Mouse (Mus musculus) spleen, postnatal 4 days (tissue): Measurements from ENCODE around the gene Cs.
A peak's percentile ranks its signal among the peaks of the same experiment; 100 is the strongest.
"Not testable (repeated sequence)": the region's sequence is repeated elsewhere in the genome, so short reads cannot be mapped to it uniquely, and the experiment has no call there.

Experiments used
- DNase-seq, 2 experiments: peaks; one replicate each; pipeline ENCODE4 v3.0.0; 2022; ENCODE audit warnings: low spot score in 2 of 2

Gene Cs

DNA sequence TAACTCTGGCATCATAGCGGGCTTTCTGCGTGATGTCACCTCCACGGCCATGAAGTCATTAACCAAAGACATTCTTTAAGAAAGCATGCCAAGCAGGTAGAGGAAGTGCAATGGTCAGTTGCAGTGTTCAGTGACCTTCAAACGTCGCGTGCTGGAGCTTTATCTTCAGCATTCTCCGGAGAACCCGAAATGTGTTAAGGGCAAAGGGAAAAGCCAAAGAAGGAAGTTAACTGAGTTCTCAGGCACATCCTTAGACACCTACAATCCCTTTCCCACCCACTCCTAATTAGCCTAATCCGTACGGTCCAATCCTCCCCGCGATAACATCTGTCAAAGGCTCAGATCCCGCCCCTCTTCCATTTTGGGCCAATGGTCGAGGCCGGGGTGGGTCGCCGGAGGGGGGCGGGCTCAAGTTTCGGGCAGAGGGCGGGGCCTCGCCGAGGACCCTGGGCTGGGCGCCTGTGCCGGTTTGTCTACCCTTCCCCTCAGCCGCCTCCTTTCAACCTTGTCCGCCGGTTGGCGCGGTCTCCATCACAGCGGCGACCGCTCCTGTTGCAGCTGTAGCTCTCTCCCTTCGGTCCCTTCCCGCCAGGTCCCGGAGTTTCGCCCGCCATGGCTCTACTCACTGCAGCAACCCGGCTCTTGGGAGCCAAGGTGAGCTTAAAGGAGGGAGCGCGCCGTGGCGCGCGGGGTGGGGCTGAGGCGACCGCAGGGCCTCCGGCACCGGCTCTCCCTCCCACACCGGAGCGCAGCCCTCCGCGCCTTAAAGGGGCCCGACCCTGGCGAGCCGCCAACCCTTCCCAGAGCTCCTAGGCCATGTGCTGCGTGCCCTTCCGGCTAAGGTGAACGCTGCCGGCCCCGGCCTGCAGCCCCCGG, at the start of gene Cs:
Cs (plus strand) TSS at position 429 of the 876 bp plus-strand sequence.
- peak; percentile 96 for DNase-seq

- not testable (repeated sequence) for DNase-seq
These were observed 46.9 kb upstream of the Cs start for GRCm38 (mm10) chr10:128290594-128290993.

DNA sequence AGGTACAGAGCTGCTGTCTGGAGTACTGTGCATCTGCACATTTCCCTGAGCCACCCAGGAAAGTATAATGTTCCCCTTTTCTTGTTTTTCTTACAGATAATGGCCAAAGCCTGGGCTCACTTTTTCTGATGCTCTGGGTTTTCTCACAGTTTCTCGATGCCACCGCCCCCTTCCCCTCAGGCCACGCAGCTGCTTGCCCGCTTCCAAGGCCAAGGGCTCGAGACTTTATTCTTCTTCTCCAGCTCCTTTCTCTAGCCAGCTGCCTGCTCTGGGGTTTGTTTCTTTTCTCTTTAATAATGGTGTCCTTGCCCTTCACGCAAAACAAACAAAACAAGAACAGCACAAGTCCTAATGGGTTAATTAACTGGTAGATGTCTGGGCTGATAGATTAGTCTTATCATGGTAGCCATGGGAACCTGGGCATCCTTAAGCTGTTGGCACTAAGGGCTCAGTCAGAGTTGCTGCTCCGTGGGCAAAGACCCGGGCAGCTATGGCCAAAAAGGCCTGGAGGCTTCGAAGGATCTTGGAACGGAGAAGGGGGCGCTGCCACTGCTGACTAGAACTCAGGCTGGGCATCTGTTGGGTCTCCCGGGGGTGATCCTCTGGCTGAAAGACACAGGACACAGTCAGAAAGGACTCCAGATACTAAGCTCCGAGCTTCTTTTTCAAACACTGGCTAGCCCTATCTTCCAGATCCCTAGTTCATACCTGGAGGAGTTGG, 41.0 kb upstream of the Cs start:
- no peak for DNase-seq

GRCm38 (mm10) chr10:128297221-128297620, 40.3 kb upstream of the Cs start:
- no peak for DNase-seq

GRCm38 (mm10) chr10:128297622-128298021, 39.9 kb upstream of the Cs start:
- no peak for DNase-seq

- DNase-seq = no peak
These were observed 39.3 kb upstream of the Cs start for GRCm38 (mm10) chr10:128298243-128298642.

DNA sequence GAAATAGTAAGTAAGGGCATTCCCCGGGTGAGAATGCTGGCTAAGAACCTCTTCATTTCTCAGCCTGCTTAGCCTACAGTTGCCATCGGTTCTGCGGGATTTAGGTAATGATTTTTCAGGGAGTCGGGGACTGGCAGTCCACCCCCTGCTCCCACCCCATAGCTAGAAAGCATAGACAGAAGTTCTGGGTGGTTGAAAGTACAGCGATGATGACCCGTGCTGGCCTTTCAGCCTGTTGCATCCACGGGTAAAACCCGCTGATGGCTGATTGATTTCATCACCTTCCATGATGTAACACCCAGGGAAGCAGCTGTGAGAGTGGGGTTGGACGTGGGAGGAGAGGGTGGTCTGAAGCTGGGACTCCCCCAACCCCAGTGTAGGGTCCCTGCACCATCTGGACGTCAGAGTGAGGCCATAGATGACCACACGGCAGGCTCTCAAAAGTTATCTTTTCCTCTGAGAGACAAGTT, 38.8 kb upstream of the Cs start, which contains the start of gene Il23a:
Il23a (minus strand) TSS at position 51 of the 470 bp plus-strand sequence.
- DNase-seq = no peak

DNA sequence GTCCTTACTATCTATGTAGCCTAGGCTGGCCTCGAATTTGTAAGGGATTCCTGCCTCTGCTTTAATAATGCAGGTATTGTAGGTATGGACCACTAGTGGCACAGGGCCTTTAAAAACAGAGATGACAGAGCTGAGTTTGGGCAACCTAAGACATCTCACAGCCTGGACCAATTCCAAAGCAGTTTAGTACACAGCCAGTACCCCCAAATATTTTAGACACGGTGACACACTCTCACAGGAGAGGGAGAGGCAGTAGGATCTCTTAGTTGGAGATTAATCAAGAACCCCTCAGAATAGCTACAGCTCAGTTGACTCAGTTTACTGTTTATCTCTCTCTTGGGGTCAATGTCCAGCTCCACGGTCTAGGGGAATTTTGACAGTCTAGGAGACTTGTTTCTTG, 35.2 kb upstream of the Cs start:
- no peak for DNase-seq

GRCm38 (mm10) chr10:128302785-128303125, 34.8 kb upstream of the Cs start:
- DNase-seq = no peak

GRCm38 (mm10) chr10:128303126-128304021, 34.2 kb upstream of the Cs start, which contains the start of gene Pan2:
Gene Pan2, plus strand, starts transcription at chr10:128303335.
- DNase-seq = peak; percentile 99

DNA sequence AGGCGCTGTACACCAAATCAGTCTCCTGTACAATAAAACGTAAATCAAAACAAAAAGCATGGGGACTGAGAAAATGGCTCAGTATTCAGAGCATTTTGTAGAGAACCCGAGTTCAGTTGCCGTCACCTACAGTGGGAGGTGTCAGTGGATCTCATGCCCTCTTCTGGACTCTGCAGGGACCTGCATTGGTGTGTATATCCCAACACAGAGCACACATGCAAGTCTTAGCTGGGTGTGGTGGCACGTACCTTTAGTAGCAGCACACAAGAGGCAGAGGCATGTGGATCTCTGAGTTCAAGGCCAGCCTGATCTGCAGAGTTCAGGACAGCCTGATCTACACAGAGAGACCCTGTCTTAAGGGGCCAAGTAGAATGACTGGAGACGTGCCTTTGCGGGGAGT, 27.9 kb upstream of the Cs start:
- DNase-seq = no peak

DNA sequence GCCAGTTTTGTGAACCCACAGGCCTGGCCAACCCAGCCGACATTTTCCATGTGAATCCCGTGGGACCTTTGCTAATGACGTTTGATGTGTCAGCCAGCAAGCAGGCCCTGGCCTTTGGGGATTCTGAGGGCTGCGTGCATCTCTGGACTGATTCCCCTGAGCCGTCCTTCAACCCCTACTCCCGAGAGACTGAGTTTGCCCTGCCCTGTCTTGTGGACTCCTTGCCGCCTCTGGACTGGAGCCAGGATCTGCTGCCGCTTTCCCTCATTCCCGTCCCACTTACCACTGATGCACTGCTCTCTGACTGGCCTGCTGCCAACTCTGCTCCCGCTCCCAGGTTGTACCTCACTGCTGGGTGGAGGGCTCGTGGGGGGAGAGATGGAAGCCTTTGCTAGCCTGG, 27.4 kb upstream of the Cs start:
- DNase-seq = no peak

DNA sequence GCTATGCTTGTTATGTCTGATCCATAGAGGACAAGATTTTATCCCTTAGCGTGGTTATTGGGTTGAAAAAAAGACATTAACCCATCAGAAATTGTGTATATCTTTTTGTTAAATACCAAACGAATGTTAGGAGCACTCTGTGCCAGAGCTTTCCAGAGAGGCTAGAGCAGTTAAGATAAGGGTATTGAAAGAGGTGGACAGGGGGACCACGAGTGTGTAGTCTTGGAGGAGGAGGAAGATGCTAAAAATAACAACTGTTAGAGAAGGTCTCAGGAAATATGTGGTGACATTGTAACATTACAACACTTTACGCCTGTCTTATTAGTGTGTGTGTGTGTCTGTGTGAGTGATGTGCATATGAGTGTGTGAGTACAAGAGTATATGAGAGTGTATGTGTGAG, 26.6 kb upstream of the Cs start:
- no peak for DNase-seq

GRCm38 (mm10) chr10:128315578-128315977, 22.0 kb upstream of the Cs start:
- no peak for DNase-seq

DNA sequence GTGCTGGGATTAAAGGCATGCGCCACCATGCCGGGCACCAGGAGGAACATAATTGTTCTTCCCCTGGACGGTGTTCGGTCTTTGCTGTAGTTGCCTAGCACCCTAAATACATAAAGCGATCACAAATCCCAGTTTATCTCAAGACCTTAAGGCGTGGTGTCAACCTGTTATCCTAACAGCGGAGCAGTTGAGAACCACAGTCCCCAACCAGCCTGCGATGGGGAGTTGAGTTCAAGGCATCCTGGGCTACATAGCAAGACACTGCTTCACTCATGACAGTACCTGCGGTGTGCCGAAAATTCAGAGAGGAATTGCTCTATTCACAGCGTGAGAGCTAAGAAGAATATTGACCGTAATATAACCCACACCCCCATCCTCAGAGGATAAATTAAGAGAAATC, 15.9 kb upstream of the Cs start:
- no peak for DNase-seq

DNA sequence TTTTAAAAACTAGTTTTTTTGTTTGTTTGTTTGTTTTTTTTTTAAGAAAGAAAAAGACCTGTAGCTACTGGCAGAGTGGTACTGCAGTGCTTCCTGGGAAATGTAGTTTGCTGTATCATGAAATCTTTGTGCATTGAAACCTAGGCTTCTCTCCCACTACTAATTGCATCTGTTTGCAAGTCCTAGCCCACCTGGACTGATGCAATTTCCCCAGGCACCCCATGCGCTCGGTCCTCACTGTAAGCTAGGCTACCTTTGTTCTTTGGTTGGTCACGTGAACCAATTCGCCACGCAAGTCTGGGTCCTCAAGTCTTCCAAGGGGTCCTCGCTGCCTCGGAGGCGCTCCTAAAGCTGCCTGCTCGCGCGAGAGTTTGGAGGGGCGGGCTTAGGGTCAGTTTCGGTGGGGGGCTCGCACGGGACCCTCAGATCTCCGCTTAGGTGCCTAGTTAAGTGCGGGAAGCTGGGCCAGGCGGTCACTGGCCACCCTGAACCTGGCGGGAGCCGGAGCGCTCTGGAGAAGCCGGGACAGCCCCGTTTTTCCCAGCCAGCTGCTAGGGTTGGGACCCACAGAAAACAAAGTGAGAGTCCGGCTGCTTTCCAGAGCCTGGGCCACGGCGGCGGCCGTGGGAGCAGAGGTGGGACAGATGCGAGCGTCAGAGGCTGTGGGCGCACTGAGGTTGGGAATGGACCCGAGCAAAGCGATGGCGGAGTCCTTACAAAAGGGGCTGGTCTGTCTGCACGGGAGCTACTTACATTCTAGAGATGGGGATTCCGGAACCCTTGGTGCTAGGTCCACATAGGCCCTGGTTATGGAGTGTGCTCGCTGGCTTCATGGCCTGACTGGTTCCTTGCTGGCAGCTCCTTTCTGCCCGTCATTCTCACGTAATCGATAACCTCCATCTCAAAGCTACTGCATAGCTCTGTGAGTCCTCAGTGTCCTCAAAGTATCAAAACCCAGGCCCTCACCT, 15.1 kb upstream of the Cs start, which contains the start of gene Cnpy2:
Cnpy2 (plus strand) TSS at position 319 of the 968 bp plus-strand sequence.
- peak; percentile 72 to 88 for DNase-seq

DNA sequence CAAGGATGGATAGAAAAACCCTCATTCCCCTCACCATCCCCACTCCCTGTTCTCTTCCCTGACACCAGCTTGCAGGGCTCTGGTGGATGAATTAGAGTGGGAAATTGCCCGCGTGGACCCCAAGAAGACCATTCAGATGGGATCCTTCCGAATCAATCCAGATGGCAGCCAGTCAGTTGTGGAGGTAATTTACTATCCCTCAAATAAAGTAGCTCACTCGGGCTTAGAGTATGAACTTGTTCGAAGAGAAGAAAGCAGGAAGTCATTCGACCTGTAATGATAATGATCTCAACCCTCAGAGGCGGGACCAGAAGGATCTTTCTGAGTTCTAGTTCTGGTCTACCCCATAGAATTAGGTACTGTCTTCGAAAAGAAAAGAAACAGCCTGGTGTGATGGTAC, 14.0 kb upstream of the Cs start:
- no peak for DNase-seq

- DNase-seq = no peak
These were observed 10.7 kb upstream of the Cs start for GRCm38 (mm10) chr10:128326825-128327224.

GRCm38 (mm10) chr10:128327610-128328009, 9.9 kb upstream of the Cs start:
- DNase-seq = no peak
